Mouse (Mus musculus): ENCODE data around the gene Map6. TPM values are rescaled to one million over a fixed set of nuclear protein-coding genes. Genes with fewer than 3 reads are reported as not detected.
A peak's percentile ranks its signal among the peaks of the same experiment; 100 is the strongest.

Gene Map6
- 46.7 and 57.0 TPM in 2 replicates for polyA plus RNA-seq (2014; fragmentation: Nextera tagmentation; extraction: Ambion mirVana)

GRCm38 (mm10) chr7:99267251-99267896 is at the start of gene Map6:
Map6 (plus strand) TSS chr7:99267447.
- Histone ChIP-seq H3K4me3 (ENCODE audit: low read depth, low read length) (peak within 1 kb of the TSS; percentile 73), H3K36me3 (ENCODE audit: control insufficient read depth, insufficient read depth, low read length) (no peaks in the 10 kb centered on the region), H3K9me3 (ENCODE audit: control insufficient read depth, low read length) (no peaks in the 10 kb centered on the region), H3K27ac (ENCODE audit: low read depth, low read length) (peak within 1 kb of the TSS; percentile 96), H3K9ac (ENCODE audit: low read length) (peak within 1 kb of the TSS; percentile 80), H3K4me2 (ENCODE audit: low read depth) (peak within 1 kb of the TSS; percentile 97), H3K4me1 (ENCODE audit: control insufficient read depth, insufficient read depth, low read length) (peaks cover 17% of the 10 kb centered on the region), H3K27me3 (ENCODE audit: control insufficient read depth, insufficient read depth, low read length) (peaks cover 24% of the 10 kb centered on the region)
- DNase-seq (ENCODE audit: low spot score) (peak; percentile 73), ATAC-seq (ENCODE audit: insufficient read depth, low FRiP score, low TSS enrichment) (peak; percentile 53)
- under 1% methylated on average over 34 of the region's 34 CpGs for WGBS

GRCm38 (mm10) chr7:99224225-99224624 is 43.0 kb upstream of the Map6 start:
- ATAC-seq (ENCODE audit: insufficient read depth, low FRiP score, low TSS enrichment) (no peak), DNase-seq (ENCODE audit: low spot score) (no peak)
- H3K4me2 ChIP-seq (ENCODE audit: low read depth), result no peak overlapping the region
- H3K4me1 ChIP-seq (ENCODE audit: control insufficient read depth, insufficient read depth, low read length), result no peaks in the 10 kb centered on the region
- H3K9me3 ChIP-seq (ENCODE audit: control insufficient read depth, low read length), result no peaks in the 10 kb centered on the region
- WGBS, result 67% methylated on average over 7 of the region's 7 CpGs
- no peak overlapping the region for H3K9ac ChIP-seq (ENCODE audit: low read length)
- no peaks in the 10 kb centered on the region for H3K36me3 ChIP-seq (ENCODE audit: control insufficient read depth, insufficient read depth, low read length)
- no peak overlapping the region for H3K27ac ChIP-seq (ENCODE audit: low read depth, low read length)
- H3K4me3 ChIP-seq (ENCODE audit: low read depth, low read length), result no peak overlapping the region
- H3K27me3 ChIP-seq (ENCODE audit: control insufficient read depth, insufficient read depth, low read length), result no peaks in the 10 kb centered on the region

DNA sequence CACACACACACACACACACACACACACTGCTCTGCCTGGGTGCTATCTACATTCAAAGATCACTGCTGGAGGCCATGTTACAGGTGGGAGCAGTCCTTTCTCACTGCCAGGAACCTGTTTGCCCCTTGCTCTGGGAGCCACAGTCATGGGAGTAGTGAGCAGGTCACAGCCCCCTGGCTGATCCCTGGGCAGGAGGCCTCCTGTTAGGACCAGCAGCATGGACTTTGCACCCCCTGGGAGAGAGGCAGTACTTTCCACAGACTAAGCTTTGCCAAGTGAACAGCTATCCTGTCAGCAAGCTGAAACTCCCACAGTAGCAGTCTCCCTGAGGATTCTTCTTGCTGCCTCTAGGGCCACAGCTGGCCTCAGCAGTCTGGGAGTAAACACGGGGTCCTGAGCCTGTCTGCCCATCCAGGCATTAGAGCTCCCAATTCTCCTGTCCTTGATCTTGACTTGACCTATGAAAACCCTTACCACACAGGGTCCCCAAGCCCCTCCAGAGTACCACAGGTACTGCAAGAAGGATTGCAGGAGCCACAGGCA is 42.5 kb upstream of the Map6 start:
- WGBS, result 55% methylated on average over 1 of the region's 1 CpGs
- Histone ChIP-seq H3K4me1 (ENCODE audit: control insufficient read depth, insufficient read depth, low read length) (no peaks in the 10 kb centered on the region), H3K27me3 (ENCODE audit: control insufficient read depth, insufficient read depth, low read length) (no peaks in the 10 kb centered on the region), H3K9ac (ENCODE audit: low read length) (no peak overlapping the region), H3K4me2 (ENCODE audit: low read depth) (no peak overlapping the region), H3K36me3 (ENCODE audit: control insufficient read depth, insufficient read depth, low read length) (no peaks in the 10 kb centered on the region), H3K27ac (ENCODE audit: low read depth, low read length) (no peak overlapping the region), H3K4me3 (ENCODE audit: low read depth, low read length) (no peak overlapping the region), H3K9me3 (ENCODE audit: control insufficient read depth, low read length) (no peaks in the 10 kb centered on the region)
- DNase-seq (ENCODE audit: low spot score) (no peak), ATAC-seq (ENCODE audit: insufficient read depth, low FRiP score, low TSS enrichment) (no peak)

GRCm38 (mm10) chr7:99225421-99225820 is 41.8 kb upstream of the Map6 start:
- no peak overlapping the region for H3K27ac ChIP-seq (ENCODE audit: low read depth, low read length)
- no peaks in the 10 kb centered on the region for H3K27me3 ChIP-seq (ENCODE audit: control insufficient read depth, insufficient read depth, low read length)
- ATAC-seq (ENCODE audit: insufficient read depth, low FRiP score, low TSS enrichment), result no peak
- no peak overlapping the region for H3K4me3 ChIP-seq (ENCODE audit: low read depth, low read length)
- no peaks in the 10 kb centered on the region for H3K4me1 ChIP-seq (ENCODE audit: control insufficient read depth, insufficient read depth, low read length)
- no peaks in the 10 kb centered on the region for H3K9me3 ChIP-seq (ENCODE audit: control insufficient read depth, low read length)
- no peak for DNase-seq (ENCODE audit: low spot score)
- 87% methylated on average over 6 of the region's 6 CpGs for WGBS
- no peak overlapping the region for H3K9ac ChIP-seq (ENCODE audit: low read length)
- H3K36me3 ChIP-seq (ENCODE audit: control insufficient read depth, insufficient read depth, low read length), result no peaks in the 10 kb centered on the region
- H3K4me2 ChIP-seq (ENCODE audit: low read depth), result no peak overlapping the region

GRCm38 (mm10) chr7:99226662-99227061 is 40.6 kb upstream of the Map6 start:
- no peak overlapping the region for H3K9ac ChIP-seq (ENCODE audit: low read length)
- no peak overlapping the region for H3K27ac ChIP-seq (ENCODE audit: low read depth, low read length)
- no peaks in the 10 kb centered on the region for H3K27me3 ChIP-seq (ENCODE audit: control insufficient read depth, insufficient read depth, low read length)
- no peaks in the 10 kb centered on the region for H3K4me1 ChIP-seq (ENCODE audit: control insufficient read depth, insufficient read depth, low read length)
- ATAC-seq (ENCODE audit: insufficient read depth, low FRiP score, low TSS enrichment) (no peak), DNase-seq (ENCODE audit: low spot score) (no peak)
- H3K4me3 ChIP-seq (ENCODE audit: low read depth, low read length), result no peak overlapping the region
- no peaks in the 10 kb centered on the region for H3K9me3 ChIP-seq (ENCODE audit: control insufficient read depth, low read length)
- H3K36me3 ChIP-seq (ENCODE audit: control insufficient read depth, insufficient read depth, low read length), result no peaks in the 10 kb centered on the region
- H3K4me2 ChIP-seq (ENCODE audit: low read depth), result no peak overlapping the region
- WGBS, result 94% methylated on average over 10 of the region's 10 CpGs

GRCm38 (mm10) chr7:99227267-99227666 is 40.0 kb upstream of the Map6 start:
- no peak for ATAC-seq (ENCODE audit: insufficient read depth, low FRiP score, low TSS enrichment)
- DNase-seq (ENCODE audit: low spot score), result no peak
- no peaks in the 10 kb centered on the region for H3K27me3 ChIP-seq (ENCODE audit: control insufficient read depth, insufficient read depth, low read length)
- H3K4me1 ChIP-seq (ENCODE audit: control insufficient read depth, insufficient read depth, low read length), result no peaks in the 10 kb centered on the region
- H3K27ac ChIP-seq (ENCODE audit: low read depth, low read length), result no peak overlapping the region
- WGBS, result 94% methylated on average over 4 of the region's 4 CpGs
- no peaks in the 10 kb centered on the region for H3K36me3 ChIP-seq (ENCODE audit: control insufficient read depth, insufficient read depth, low read length)
- no peaks in the 10 kb centered on the region for H3K9me3 ChIP-seq (ENCODE audit: control insufficient read depth, low read length)
- H3K4me2 ChIP-seq (ENCODE audit: low read depth), result no peak overlapping the region
- H3K9ac ChIP-seq (ENCODE audit: low read length), result no peak overlapping the region
- H3K4me3 ChIP-seq (ENCODE audit: low read depth, low read length), result no peak overlapping the region

GRCm38 (mm10) chr7:99228825-99229224 is 38.4 kb upstream of the Map6 start:
- no peaks in the 10 kb centered on the region for H3K36me3 ChIP-seq (ENCODE audit: control insufficient read depth, insufficient read depth, low read length)
- DNase-seq (ENCODE audit: low spot score), result no peak
- H3K9me3 ChIP-seq (ENCODE audit: control insufficient read depth, low read length), result no peaks in the 10 kb centered on the region
- WGBS, result 72% methylated on average over 8 of the region's 8 CpGs
- no peak overlapping the region for H3K9ac ChIP-seq (ENCODE audit: low read length)
- H3K27me3 ChIP-seq (ENCODE audit: control insufficient read depth, insufficient read depth, low read length), result no peaks in the 10 kb centered on the region
- no peak overlapping the region for H3K27ac ChIP-seq (ENCODE audit: low read depth, low read length)
- ATAC-seq (ENCODE audit: insufficient read depth, low FRiP score, low TSS enrichment), result no peak
- H3K4me2 ChIP-seq (ENCODE audit: low read depth), result no peak overlapping the region
- H3K4me1 ChIP-seq (ENCODE audit: control insufficient read depth, insufficient read depth, low read length), result no peaks in the 10 kb centered on the region
- no peak overlapping the region for H3K4me3 ChIP-seq (ENCODE audit: low read depth, low read length)

DNA sequence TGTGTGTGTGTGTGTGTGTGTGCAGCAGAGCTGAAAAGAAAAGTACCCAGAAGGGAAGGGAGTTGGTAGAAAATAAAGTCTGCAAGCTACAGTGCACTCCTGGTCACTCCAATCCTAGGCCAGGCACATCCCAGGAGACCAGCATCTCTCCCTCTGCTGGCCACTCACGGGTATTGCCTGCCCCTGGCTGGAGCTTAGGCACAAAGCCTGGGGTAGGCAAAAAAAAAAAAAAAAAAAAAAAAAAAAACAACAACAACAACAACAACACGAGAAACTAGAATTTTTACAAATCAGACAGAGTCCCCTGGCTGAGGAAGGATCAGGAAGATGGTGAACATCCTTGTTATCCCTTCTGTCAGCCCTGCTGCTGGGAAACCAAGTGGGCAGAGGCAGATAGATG is 37.8 kb upstream of the Map6 start:
- 22% methylated on average over 2 of the region's 2 CpGs for WGBS
- H3K4me2 ChIP-seq (ENCODE audit: low read depth), result no peak overlapping the region
- no peak for ATAC-seq (ENCODE audit: insufficient read depth, low FRiP score, low TSS enrichment)

DNA sequence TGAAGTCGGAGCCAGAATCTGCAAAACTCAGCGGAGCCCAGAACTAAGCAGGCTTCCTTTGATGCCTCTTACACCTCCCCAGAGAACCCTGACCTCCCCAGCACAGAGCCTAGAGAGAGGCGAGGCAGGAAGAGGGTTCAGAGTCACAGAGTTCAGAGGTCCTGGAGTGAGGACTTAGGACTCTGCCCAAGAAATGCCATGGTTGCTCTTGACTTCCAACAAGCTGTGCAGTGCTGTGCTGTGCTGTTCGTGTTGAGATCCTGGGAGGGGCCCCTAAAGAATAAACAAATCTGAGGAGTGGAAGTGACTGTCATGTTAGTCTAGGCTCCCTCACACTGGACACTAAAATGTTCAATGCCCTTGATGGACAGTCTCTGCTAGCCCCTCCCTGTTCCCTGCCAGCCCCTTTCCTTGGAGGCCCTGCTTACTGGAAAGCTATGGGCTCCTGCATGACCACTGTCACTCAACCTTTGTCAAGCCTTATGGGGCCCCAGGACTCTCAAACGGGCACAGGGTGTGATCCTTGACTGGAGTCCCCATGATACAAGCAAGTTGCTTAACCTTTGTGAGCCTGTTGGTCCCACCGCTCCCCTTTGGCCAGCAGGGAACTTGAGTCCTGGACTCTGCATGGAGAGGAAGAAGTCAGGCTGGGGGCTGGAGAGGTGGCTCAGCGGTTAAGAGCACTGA is 37.0 kb upstream of the Map6 start:
- H3K4me1 ChIP-seq (ENCODE audit: control insufficient read depth, insufficient read depth, low read length), result no peaks in the 10 kb centered on the region
- no peak overlapping the region for H3K4me3 ChIP-seq (ENCODE audit: low read depth, low read length)
- no peaks in the 10 kb centered on the region for H3K36me3 ChIP-seq (ENCODE audit: control insufficient read depth, insufficient read depth, low read length)
- WGBS, result 76% methylated on average over 7 of the region's 7 CpGs
- no peak overlapping the region for H3K4me2 ChIP-seq (ENCODE audit: low read depth)
- ATAC-seq (ENCODE audit: insufficient read depth, low FRiP score, low TSS enrichment) (no peak), DNase-seq (ENCODE audit: low spot score) (no peak)
- no peak overlapping the region for H3K27ac ChIP-seq (ENCODE audit: low read depth, low read length)
- no peak overlapping the region for H3K9ac ChIP-seq (ENCODE audit: low read length)
- H3K27me3 ChIP-seq (ENCODE audit: control insufficient read depth, insufficient read depth, low read length), result no peaks in the 10 kb centered on the region
- H3K9me3 ChIP-seq (ENCODE audit: control insufficient read depth, low read length), result no peaks in the 10 kb centered on the region

More for the DNA sequence above, 37.8 kb upstream of the Map6 start:
- no peaks in the 10 kb centered on the region for H3K27me3 ChIP-seq (ENCODE audit: control insufficient read depth, insufficient read depth, low read length)
- H3K9me3 ChIP-seq (ENCODE audit: control insufficient read depth, low read length), result no peaks in the 10 kb centered on the region
- no peak overlapping the region for H3K27ac ChIP-seq (ENCODE audit: low read depth, low read length)
- no peaks in the 10 kb centered on the region for H3K36me3 ChIP-seq (ENCODE audit: control insufficient read depth, insufficient read depth, low read length)
- no peak overlapping the region for H3K4me3 ChIP-seq (ENCODE audit: low read depth, low read length)
- no peak overlapping the region for H3K9ac ChIP-seq (ENCODE audit: low read length)
- H3K4me1 ChIP-seq (ENCODE audit: control insufficient read depth, insufficient read depth, low read length), result no peaks in the 10 kb centered on the region
- peak; percentile 72 for DNase-seq (ENCODE audit: low spot score)
